ENCODE assay signal across 22 mouse cellular contexts in genomic region chr2:61651206-61651605, GRCm38 (mm10).
"Had no signal": no experiment of that assay in that cellular context is flagged by ENCODE, and none has a peak within 500 bp of the region (broad histone marks: within the 10 kb centered on the region; RNA-seq: fewer than 3 reads in every experiment).

No protein-coding gene starts in this region.

- H3K9me3 ChIP-seq: lung, embryonic 15.5 days; megakaryocyte, embryonic 14.5 days; midbrain, embryonic 13.5 days; neural tube, embryonic 13.5 days; neural tube, embryonic 15.5 days had no signal

- DNase-seq: liver, postnatal 0 days; lung, adult 2 months; lung, postnatal 14 days; lung, postnatal 36 days; retina, postnatal 1 day; right cerebral cortex, adult 18-20 months; right cerebral cortex, postnatal 25 days; right cerebral cortex, postnatal 4 days; spleen, adult 18-20 months; thymus, adult 18-20 months; thymus, postnatal 14 days; thymus, postnatal 36 days had no signal

- H3K4me2 ChIP-seq: lung, embryonic 15.5 days; midbrain, embryonic 11.5 days; midbrain, embryonic 13.5 days; neural tube, embryonic 13.5 days; neural tube, embryonic 15.5 days had no signal

- H3K27me3 ChIP-seq: lung, embryonic 15.5 days; midbrain, embryonic 13.5 days; neural tube, embryonic 13.5 days had no signal

- ATAC-seq: liver, postnatal 0 days; lung, postnatal 0 days; midbrain, embryonic 13.5 days; midbrain, embryonic 16.5 days had no signal

- H3K9ac ChIP-seq: liver, postnatal 0 days; lung, embryonic 15.5 days; midbrain, embryonic 13.5 days; neural tube, embryonic 13.5 days; neural tube, embryonic 15.5 days had no signal

- H3K4me3 ChIP-seq: lung, embryonic 15.5 days; megakaryocyte, embryonic 14.5 days; midbrain, embryonic 13.5 days; myocyte; neural tube, embryonic 13.5 days; neural tube, embryonic 15.5 days had no signal

- H3K36me3 ChIP-seq: neural tube, embryonic 13.5 days had no signal

- H3K27ac ChIP-seq: lung, embryonic 15.5 days; macrophage; midbrain, embryonic 13.5 days; neural tube, embryonic 13.5 days; neural tube, embryonic 15.5 days had no signal
